Mouse (Mus musculus) lung, adult 2 months (tissue): ENCODE measurements around the gene Gba2. TPM values are rescaled to one million over a fixed set of nuclear protein-coding genes. Genes with fewer than 3 reads are reported as not detected.

Experiments
- DNase-seq: peaks from one replicate; pipeline ENCODE4 v3.0.0; 2022
- H3K4me1 ChIP-seq: fragments of 200-500 bp; 2 replicates; pipeline ENCODE4 v1.6.1; 2011; ENCODE audit warnings: low read length; ENCODE audit not compliant: control insufficient read depth, insufficient read depth
- H3K4me3 ChIP-seq: fragments of 200-500 bp; replicated peaks from 2 replicates; pipeline ENCODE3; 2011; ENCODE audit warnings: low read depth, mild to moderate bottlenecking, control low read depth, low read length; ENCODE audit errors: extremely low read depth
- CTCF ChIP-seq: fragments of 200-500 bp; IDR thresholded peaks from 2 replicates; pipeline ENCODE4 v1.5.1; 2011; ENCODE audit warnings: mild to moderate bottlenecking, low read length, control low read depth; ENCODE audit not compliant: insufficient read depth
- POLR2A ChIP-seq: fragments of 200-500 bp; IDR thresholded peaks from 2 replicates; pipeline ENCODE4 v1.6.1; 2011; ENCODE audit warnings: low read depth, mild to moderate bottlenecking, control low read depth, low read length, borderline replicate concordance; ENCODE audit errors: extremely low read depth
- WGBS: fragments of 180-500 bp; shearing (Covaris S2); methylation state at CpG from one replicate; pipeline ENCODE4 v1.1.7; 2018; 5-methylcytosine and 5-hydroxymethylcytosine counted together
- polyA plus RNA-seq: library from polyadenylated mRNA; depleted of rRNA; stranded (reverse); fragments of >200 nt; gene quantifications from 2 replicates; pipeline ENCODE4 v1.2.3, GENCODE M21; 2012

Gene Gba2
- polyA plus RNA-seq, 1 experiment: 26.0 TPM

DNA sequence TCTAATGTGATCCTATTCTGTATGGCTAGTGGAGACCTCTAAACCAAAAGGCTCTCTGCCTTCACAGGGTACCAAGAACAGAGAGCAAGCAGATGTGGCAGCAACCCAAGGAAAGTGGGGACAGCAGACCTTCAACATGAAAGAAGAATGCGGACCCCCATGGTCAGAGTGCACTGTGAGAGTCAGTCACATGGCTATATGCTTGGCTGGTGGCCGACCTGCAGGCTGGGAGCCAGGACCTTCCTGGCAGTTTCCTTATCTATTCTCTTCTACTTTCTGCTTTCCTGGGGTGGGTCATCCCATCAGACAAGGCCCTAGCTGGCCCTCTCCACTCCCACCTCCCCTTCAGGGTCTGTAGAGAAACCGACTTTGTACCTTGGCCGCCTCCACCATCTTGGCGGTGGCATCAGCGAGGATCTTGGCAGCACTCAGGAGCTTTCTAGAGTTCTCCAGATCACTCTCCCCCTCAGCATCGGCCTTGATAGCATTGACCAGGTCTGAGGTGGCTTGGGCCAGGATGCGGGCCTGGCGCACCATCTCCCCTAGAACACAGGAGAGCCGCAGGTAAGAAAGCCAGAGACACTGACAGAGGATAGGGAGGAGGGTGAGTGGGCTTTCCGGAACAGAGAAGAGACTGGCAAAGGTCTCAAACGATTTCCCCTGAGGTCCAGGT lies 32.2 kb downstream of the Gba2 start:
- no peak for DNase-seq
- Histone ChIP-seq H3K4me1 (no peaks in the 10 kb centered on the region), H3K4me3 (no peak overlapping the region)
- TF ChIP-seq CTCF: no peak
- no peak for TF ChIP-seq POLR2A
- 86% methylated on average over 12 of the region's 12 CpGs for WGBS

DNA sequence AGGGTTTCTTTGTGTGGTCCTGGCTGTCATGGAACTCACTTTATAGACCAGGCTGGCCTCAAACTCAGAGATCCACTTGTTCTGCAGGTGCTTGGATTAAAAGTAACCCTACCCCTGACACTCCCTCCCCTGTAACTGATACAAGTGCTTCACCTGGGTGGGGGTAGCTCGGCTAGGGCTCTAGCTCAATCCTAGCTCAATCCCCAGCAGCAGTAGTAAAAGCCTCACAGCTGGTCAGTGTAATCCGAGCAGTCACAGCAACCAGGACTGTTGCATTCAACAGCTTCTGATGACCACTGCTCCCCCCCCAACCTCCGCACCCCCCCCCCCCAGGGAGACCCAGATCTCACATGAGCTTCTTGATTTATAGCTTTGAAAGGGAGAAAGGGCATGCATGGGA lies 36.6 kb downstream of the Gba2 start:
- no peak for DNase-seq
- Histone ChIP-seq H3K4me1 (no peaks in the 10 kb centered on the region), H3K4me3 (no peak overlapping the region)
- TF ChIP-seq CTCF (no peak), POLR2A (no peak)
- WGBS: 80% methylated on average over 3 of the region's 3 CpGs

DNA sequence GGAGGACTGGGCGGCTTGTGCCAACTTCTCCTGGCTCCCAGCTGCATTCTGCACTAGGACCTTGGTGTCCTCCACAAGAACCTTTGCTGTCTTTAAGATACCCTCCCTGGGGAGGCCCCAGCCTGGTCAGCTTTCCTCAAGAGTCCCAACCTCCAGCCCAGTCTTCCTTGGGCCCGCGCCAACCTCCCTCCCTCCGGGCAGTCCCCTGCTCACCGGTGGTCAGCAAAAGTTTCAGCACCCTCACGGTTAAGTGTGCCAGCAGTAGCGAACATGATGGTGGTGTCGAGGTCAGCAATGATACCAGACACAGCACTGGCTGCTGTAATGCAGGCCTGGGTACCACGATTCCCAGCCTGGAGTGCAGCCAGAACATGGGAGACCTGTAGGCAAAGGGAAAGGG lies 42.6 kb downstream of the Gba2 start:
- DNase-seq: no peak
- no peak for TF ChIP-seq CTCF
- Histone ChIP-seq H3K4me1 (no peaks in the 10 kb centered on the region), H3K4me3 (no peak overlapping the region)
- 89% methylated on average over 9 of the region's 9 CpGs for WGBS

DNA sequence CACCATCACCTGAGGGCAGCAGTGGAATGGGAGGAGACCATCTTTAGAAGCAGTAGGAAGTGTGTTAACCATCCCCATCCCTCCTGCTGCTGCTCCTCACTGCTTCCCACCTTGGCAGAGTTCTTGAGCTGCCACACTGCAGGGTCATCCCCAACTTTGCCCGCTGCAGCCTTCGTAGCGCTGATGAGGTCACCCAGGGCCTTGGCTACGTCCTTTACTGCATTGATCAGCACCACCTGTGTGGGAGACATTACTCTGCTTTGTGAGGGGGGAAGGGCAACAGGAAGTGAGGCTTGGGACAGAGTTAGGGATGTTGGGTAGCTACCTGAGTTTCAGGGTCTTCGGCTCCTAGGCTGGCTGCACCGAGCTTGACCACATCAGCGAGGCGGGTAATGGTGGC lies 43.0 kb downstream of the Gba2 start:
- Histone ChIP-seq H3K4me1 (no peaks in the 10 kb centered on the region), H3K4me3 (no peak overlapping the region)
- no peak for DNase-seq
- TF ChIP-seq POLR2A (no peak), CTCF (no peak)
- WGBS: 95% methylated on average over 8 of the region's 8 CpGs

DNA sequence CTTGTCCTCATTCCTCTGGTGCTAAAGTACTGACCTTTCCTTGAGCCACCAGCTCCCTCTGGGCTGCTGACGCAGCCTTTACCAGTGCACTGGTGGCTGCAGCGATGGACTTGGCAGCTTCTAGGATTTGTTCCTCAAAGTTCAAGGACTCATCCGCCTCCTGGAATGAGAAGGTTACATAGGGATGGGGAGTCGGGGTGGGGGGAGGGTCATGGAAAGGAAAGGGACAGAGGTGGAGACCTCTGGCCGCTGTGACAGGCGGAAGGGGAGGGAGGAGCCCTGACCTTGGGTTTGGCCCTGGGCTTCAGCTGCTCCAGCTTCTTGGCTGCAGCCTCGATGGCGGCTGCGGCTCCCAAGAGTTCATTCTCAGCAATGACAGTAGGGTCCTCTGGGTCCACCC lies 45.4 kb downstream of the Gba2 start:
- no peaks in the 10 kb centered on the region for H3K4me1 ChIP-seq
- DNase-seq: no peak
- H3K4me3 ChIP-seq: no peak overlapping the region
- 75% methylated on average over 9 of the region's 9 CpGs for WGBS
- TF ChIP-seq POLR2A (no peak), CTCF (no peak)

DNA sequence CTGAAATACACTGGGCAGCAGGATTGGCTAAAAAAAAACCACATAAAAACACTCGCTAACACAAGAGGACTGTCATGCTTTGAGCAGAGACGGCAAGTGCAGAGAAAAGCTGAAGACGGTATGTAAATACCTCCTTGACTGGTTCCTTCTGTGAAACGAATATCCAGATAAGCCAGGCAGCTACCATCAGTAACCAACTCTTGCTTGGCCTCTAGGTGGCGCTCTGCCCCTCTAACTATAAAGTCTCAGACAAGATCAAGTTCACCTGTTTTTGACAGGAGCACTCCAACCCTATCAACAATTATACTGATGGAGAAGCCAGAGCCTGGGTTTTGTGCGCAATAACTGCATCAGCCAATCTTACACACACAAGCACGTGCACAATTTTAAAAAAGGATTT lies 48.1 kb downstream of the Gba2 start:
- WGBS: 16% methylated on average over 7 of the region's 7 CpGs
- TF ChIP-seq POLR2A (no peak), CTCF (peak; percentile 70)
- no peaks in the 10 kb centered on the region for H3K4me1 ChIP-seq
- peak; percentile 75 for DNase-seq
- no peak overlapping the region for H3K4me3 ChIP-seq

DNA sequence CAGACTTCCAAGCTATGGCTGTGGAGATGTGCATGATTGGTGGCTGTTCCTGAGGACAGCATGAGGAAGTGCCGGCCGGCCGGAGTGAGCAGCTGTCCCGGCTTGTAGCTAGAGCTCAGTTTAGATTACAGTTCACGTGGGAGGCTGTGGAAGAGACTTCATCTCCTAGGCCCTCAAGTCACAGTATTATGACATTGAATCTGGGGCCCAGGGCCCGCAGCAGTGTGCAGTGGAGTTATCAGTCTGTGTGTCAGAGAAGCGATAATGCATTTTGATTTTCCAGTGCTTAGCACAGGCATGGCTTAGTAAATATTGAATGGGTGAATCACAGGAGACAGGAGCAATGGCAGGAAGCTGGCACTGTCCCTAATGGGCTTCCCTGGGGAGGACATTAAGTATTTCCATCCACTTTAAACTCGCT lies 48.6 kb downstream of the Gba2 start:
- no peak for DNase-seq
- H3K4me3 ChIP-seq: no peak overlapping the region
- WGBS: 30% methylated on average over 8 of the region's 8 CpGs
- TF ChIP-seq POLR2A (no peak), CTCF (no peak)
- no peaks in the 10 kb centered on the region for H3K4me1 ChIP-seq

DNA sequence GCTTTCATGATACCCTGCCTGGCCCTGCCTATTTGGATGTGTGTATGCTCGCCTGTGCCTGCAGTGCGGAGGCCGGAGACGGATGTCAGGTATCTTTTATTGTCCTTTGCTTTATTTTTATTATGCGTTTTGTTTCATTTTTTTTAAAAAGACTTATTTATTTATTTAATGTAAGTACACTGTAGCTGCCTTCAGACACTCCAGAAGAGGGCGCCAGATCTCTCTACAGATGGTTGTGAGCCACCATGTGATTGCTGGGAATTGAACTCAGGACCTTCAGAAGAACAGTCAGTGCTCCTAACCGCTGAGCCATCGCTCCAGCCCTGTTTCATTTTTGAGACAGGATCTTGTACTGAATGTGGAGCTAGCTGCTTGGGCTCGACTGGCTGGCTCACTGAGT lies 50.2 kb downstream of the Gba2 start:
- TF ChIP-seq CTCF: no peak
- no peak for TF ChIP-seq POLR2A
- Histone ChIP-seq H3K4me1 (no peaks in the 10 kb centered on the region), H3K4me3 (no peak overlapping the region)
- WGBS: 84% methylated on average over 9 of the region's 9 CpGs
- DNase-seq: no peak

DNA sequence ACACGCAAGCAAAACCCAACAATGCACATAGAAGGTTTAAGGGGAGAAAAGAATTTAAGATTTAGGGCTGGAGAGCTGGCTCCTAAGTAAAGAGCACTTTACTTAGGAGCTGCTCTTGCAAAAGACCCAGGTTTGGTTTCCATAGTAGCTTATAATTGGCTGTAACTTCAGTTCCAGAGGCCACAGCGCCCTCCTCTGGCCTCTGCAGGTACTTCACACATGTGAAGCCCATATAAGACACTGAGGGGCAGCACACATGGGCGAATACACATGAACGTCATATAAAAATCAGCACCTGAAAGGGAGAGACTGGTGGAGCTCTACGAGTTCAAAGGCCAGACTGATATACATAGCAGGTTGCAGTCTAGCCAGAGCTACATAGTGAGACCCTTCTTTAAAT lies 50.8 kb downstream of the Gba2 start:
- DNase-seq: no peak
- TF ChIP-seq CTCF: no peak
- no peak for TF ChIP-seq POLR2A
- H3K4me1 ChIP-seq: no peaks in the 10 kb centered on the region
- 64% methylated on average over 5 of the region's 5 CpGs for WGBS
- no peak overlapping the region for H3K4me3 ChIP-seq

DNA sequence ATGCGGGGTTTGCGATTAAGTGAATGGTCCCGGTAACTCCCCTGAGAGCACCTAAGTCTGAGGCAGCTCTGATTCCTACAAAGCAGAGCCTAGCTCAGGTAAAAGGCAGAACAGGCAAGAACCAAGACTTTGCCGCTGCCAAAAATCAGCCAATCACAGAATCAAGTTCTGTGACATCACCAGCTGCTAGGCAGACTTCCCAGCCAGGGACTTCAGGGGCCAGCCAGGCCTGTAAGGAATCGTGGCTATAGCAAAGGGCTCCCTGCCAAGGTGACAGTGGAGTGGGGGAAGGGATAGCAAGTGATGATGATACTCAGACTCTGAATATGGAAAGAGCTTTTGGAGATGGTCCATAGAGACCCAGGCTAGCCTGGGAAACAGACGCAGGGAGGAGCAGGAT lies 58.7 kb downstream of the Gba2 start:
- peak; percentile 96 for DNase-seq
- no peak for TF ChIP-seq POLR2A
- TF ChIP-seq CTCF: no peak
- Histone ChIP-seq H3K4me3 (no peak overlapping the region), H3K4me1 (no peaks in the 10 kb centered on the region)
- 21% methylated on average over 6 of the region's 6 CpGs for WGBS
